Mouse (Mus musculus) testis, postnatal 10 days (tissue): ENCODE measurements around the gene Wdr62.

ENCODE experiments used
- DNase-seq: peaks from one replicate; pipeline ENCODE4 v3.0.0; 2021; ENCODE audit warnings: low spot score

Gene Wdr62

DNA sequence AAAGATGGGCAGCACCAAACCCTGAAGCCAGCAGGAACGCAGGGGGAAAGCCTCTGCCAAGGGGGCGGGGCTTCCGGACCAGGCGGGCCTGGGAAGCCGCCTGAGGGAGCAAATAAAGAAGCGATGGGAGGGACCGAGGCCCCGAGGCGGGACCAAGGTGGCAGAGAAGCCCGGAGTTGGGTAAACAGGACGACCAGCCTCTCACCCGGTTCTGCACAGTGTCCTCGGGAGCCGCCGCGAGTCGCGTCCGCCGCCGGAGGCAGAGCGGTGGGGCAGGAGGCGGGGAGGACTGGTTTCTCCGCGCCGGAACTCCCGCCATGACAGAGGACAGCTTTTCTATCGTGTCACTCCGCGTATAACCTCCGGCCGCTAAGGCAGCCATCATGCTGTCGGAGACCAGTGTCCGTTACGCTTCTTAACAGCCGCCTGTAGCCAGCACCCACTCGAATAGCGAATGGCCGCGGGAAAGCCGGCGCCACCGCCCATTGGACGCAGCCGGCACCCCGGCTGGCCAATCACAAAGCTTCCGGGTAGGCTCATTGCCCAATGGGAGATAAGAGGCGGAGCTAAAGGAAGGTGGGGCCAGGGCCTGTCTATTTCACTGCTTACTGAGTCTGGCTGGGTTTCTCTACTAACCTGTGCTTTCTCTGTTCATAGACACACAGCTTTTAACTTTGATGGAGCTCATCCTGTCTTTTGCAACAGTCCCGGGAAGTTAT is at the start of gene Wdr62, which contains the start of gene Thap8:
Gene Wdr62 (minus strand): TSS at position 469 of the 719 bp plus-strand sequence.
Gene Thap8 (plus strand): TSS at position 144 of the 719 bp plus-strand sequence.
- DNase-seq: peak; percentile 93

DNA sequence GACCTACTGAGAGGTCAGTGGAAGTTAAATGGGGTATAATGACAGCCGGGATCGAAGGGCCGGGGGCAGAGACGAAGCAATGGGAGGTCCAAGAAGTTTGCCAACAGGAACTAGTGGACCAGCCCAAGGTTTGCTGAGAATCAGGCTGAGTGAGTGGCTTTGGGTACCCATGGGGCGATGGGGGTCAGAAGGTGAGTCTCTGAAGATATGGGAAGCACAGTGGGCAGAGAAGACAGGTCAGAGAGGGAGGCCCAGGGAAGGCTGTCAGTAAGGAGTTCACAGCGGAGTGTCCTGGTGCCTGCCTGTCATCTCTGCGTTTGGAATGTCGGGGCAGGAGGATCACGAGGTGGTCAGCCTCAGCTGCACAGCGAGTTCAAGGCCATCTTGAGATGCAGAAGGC is 48.2 kb upstream of the Wdr62 start:
- no peak for DNase-seq

DNA sequence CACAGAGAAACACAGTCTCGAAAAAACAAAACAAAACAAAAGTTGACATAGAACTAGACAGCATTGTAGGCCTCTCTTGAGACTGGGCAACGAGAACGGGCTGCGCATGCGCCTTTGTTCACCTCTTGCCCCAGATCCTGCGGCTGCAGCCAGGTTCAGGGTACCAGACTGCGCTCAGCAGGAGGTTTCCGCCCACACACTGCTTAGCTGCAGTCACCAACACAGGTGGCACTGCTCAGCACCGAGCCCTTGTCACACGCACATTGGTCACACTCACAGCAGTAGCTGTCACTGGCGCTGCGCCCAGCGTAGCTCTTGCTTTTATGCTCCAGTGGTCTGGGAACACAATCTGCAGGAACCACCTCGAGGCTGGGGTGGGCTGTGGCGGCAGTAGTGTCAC is 46.9 kb upstream of the Wdr62 start:
- no peak for DNase-seq

- DNase-seq: no peak
These were observed 46.2 kb upstream of the Wdr62 start for GRCm38 (mm10) chr7:30326427-30326826.

DNA sequence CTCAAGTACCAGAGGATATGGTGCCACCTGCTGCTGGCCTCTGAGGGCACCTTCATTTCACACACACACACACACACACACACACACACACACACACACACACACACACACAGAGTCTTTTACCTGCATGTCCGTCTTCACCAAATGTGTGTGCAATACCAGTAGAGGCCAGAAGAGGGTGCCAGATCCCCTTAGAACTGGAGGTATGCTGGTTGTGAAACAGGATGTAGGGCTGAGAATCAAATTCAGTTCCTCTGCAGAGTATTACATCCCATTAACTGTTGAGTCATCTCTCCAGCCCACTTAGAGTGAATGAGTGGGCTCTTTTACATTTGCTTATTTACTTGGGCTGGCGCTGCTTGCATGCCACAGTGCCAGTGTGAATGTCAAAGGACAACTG is 45.1 kb upstream of the Wdr62 start:
- peak; percentile 72 for DNase-seq

- DNase-seq: no peak
These were observed 44.2 kb upstream of the Wdr62 start for GRCm38 (mm10) chr7:30324300-30324944.

GRCm38 (mm10) chr7:30323795-30324194 is 43.6 kb upstream of the Wdr62 start, which contains the start of gene Sdhaf1:
Gene Sdhaf1 (minus strand): TSS chr7:30323895.
- no peak for DNase-seq

- no peak for DNase-seq
These were observed 42.6 kb upstream of the Wdr62 start for GRCm38 (mm10) chr7:30322865-30323264.

DNA sequence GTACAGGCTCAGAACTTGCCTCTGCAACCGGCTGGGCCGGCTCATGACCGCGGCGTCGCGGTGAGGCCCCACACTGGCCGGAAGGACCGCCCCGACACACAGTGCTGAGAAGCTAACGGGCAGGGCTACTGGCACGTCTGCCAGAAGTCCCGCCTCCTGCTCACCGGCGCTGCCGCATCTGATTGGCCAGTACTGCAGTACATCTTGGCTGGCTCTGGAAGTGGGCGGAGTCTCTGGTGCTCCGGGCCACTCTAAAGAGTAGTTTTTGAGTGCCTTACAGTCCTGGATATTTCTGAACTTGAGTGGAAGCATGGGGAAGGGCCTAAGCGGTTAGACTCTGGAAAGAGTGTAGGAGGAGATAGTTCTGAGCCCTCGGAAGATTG is 42.1 kb upstream of the Wdr62 start:
- DNase-seq: peak; percentile 98

GRCm38 (mm10) chr7:30321539-30322284 is 41.5 kb upstream of the Wdr62 start, which contains the start of gene E130208F15Rik:
Gene E130208F15Rik (plus strand): TSS chr7:30321740.
- peak; percentile 71 for DNase-seq

- DNase-seq: no peak
These were observed 40.7 kb upstream of the Wdr62 start for GRCm38 (mm10) chr7:30320946-30321345.

DNA sequence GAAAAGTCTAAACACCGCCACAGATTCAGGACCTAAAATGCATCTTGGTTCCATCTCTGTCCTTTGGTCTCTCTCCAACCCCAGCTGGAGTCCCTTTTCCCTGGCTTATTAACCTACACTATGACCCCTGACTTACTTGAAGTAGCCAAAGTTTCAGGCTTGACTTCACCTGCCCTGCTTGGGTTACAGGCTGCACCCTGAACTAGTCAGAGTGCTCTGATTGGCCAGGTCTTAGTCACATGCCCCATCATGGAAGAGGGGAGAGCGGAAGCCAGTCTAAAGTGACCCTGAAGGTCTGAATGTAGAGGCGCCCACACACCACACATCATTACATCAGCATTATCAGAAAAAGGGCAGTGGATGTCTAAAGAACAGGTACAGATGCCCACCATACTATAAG is 37.9 kb upstream of the Wdr62 start:
- DNase-seq: no peak

GRCm38 (mm10) chr7:30315559-30316529 is 35.6 kb upstream of the Wdr62 start:
- no peak for DNase-seq

GRCm38 (mm10) chr7:30314721-30315155 is 34.5 kb upstream of the Wdr62 start, which contains the start of gene Syne4:
Gene Syne4 (plus strand): TSS chr7:30314807.
- no peak for DNase-seq

DNA sequence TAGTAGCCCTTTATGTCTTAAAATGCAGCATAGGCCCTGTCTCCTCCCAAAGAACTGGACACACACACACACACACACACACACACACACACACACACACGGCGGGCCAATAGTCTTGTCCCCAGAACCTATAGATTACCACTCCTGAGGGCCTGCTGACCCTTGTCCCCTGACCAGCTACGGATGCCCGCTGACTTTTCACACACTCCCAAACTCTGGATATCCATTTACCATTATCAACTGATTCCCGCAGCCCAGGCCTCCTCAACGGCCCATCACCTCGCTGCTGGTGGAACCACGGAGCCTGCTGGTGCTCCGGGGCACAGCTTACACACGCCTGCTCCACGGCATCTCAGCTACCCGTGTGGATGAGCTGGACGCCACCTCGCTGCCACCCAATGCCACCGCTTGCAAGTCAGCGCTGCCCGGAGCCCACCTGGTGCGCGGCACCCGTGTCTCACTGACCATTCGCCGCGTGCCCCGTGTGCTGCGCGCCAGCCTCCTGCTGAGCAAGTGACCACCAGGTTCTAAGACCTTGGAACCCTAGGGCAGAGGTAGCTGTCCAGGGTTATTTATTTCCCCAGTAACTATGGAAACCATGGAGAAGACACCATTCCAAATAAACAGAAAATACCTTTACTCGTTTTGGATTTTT is 33.6 kb upstream of the Wdr62 start:
- DNase-seq: no peak

GRCm38 (mm10) chr7:30310136-30310535 is 29.9 kb upstream of the Wdr62 start:
- DNase-seq: no peak

DNA sequence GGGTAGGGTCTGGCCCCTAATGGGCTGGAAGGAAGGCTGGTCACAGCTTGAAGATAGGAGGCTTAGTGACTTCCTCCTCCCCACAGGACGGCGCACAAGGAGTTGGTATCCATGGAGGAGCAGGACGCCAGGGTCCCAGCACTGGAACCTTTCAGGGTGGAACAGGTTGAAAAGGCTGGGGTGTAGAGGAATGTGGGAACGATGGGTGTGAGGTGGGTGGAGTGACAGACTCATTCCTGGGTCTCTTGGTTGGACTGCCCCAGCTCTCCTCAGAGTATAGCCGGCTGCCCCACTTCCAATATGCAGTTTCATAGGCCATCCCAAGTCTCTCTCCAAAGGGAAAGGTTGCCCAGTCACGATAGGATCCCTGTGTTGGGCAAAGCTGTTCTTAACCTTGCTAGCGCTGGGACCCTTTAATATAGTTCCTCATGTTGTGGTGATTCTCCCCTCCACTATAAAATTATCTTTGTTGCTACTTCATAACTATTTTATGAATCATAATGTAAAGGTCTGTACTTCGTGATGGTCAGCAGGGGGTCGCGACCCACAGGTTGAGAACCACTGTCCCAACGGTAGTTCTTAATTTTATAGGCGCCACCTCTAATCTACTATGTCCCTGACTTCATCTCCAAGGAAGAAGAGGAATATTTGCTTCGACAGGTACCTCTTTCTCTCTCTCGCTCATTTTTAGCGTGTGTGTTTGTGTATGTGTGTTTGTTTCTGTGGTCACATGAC is 29.3 kb upstream of the Wdr62 start:
- DNase-seq: no peak

GRCm38 (mm10) chr7:30308076-30309005 is 28.1 kb upstream of the Wdr62 start, which contains the start of gene Alkbh6:
Gene Alkbh6 (plus strand): TSS chr7:30308717.
- DNase-seq: peak; percentile 89
